Mouse (Mus musculus) stomach, embryonic 15.5 days (tissue): Measurements from ENCODE around the gene Nhlh1. TPM values are rescaled to one million over a fixed set of nuclear protein-coding genes. Genes with fewer than 3 reads are reported as not detected.

Source experiments
- ATAC-seq: fragments of 200-750 bp; cut with Nextera tagmentation; 2 replicates; pipeline ENCODE4 v1.8.0; 2017; ENCODE audit warnings: low read depth, moderate number of reproducible peaks, moderate TSS enrichment; ENCODE audit not compliant: insufficient read depth, low FRiP score
- H3K27ac ChIP-seq: fragments of 300-500 bp; sonication (generic); 2 replicates; pipeline ENCODE4 v1.5.1; 2015; ENCODE audit warnings: mild to moderate bottlenecking, inconsistent platforms
- H3K27me3 ChIP-seq: fragments of 300-500 bp; sonication (generic); replicated peaks from 2 replicates; pipeline ENCODE4 v1.6.1; 2015; ENCODE audit warnings: inconsistent platforms
- H3K36me3 ChIP-seq: fragments of 300-500 bp; sonication (generic); 2 replicates; pipeline ENCODE4 v1.6.1; 2015; ENCODE audit warnings: inconsistent platforms
- H3K4me1 ChIP-seq: fragments of 300-500 bp; sonication (generic); 2 replicates; pipeline ENCODE4 v1.6.1; 2015; ENCODE audit warnings: inconsistent platforms
- H3K4me2 ChIP-seq: fragments of 300-500 bp; sonication (generic); 2 replicates; pipeline ENCODE4 v1.6.1; 2015; ENCODE audit warnings: mild to moderate bottlenecking, inconsistent platforms
- H3K4me3 ChIP-seq: fragments of 300-500 bp; sonication (generic); replicated peaks from 2 replicates; pipeline ENCODE4 v1.5.1; 2015; ENCODE audit warnings: inconsistent platforms
- H3K9ac ChIP-seq: fragments of 300-500 bp; sonication (generic); 2 replicates; pipeline ENCODE4 v1.6.1; 2015; ENCODE audit warnings: inconsistent platforms
- H3K9me3 ChIP-seq: fragments of 300-500 bp; sonication (generic); 2 replicates; pipeline ENCODE4 v1.6.1; 2016; ENCODE audit warnings: inconsistent platforms
- WGBS: fragments of 180-500 bp; shearing (Covaris S2); methylation state at CpG from one replicate; pipeline ENCODE4 v1.1.7; 2015; 5-methylcytosine and 5-hydroxymethylcytosine counted together
- polyA plus RNA-seq: library from polyadenylated mRNA; unstranded; fragments of >200 nt; fragmentation: Nextera tagmentation; extraction: Ambion mirVana; gene quantifications from 2 replicates; pipeline ENCODE4 v1.2.1, GENCODE M21; 2015

The Nhlh1 gene
- polyA plus RNA-seq, 1 experiment from 2014 or later = not detected

DNA sequence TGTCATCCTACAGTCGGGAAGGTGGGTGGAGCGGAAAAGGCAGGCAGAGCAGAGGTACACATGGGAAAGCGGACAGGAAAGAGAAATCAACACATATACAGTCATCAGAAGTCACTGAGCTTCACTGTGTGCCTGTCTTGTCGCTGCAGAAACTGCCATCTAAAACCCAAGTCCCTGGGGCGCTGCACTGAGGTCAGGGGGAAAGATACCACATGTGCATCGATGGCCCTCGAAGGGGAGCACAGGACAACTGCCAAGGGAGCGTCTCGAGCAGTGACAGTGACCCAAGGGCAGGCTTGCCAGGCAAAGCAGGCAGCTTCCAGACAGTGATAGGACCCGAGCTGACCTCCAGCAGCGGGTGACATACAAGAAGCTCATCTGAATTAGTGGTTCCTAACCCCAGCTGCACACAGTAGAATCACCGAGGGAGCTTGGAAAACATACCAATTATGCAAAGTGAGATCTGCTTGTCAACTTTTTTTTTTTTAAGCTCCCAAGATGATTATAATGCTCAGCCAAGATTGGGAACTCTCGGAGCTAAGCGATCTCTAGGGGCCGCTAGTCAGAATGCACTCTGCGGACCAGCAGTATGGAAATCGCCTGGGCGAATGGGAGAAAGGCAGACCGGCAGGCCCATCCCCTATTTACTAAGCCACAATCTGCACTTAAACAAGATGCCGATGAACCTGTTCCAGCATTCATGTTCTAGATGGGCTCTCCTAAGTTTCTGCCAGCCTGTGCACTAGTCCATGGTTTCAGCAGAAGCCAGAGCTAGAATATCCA lies 47.1 kb downstream of the Nhlh1 start:
- 0 out of 2 replicates have a peak, but pooled peaks cover under 1% of the 10 kb centered on the region for H3K4me1 ChIP-seq
- 90% methylated on average over 20 of the region's 20 CpGs for WGBS
- no peaks in the 10 kb centered on the region for H3K27me3 ChIP-seq
- no peak for ATAC-seq
- no peak overlapping the region for H3K27ac ChIP-seq
- peaks cover 35% of the 10 kb centered on the region for H3K36me3 ChIP-seq
- H3K4me3 ChIP-seq = no peak overlapping the region
- no peaks in the 10 kb centered on the region for H3K9me3 ChIP-seq
- no peak overlapping the region for H3K9ac ChIP-seq
- no peak overlapping the region for H3K4me2 ChIP-seq

DNA sequence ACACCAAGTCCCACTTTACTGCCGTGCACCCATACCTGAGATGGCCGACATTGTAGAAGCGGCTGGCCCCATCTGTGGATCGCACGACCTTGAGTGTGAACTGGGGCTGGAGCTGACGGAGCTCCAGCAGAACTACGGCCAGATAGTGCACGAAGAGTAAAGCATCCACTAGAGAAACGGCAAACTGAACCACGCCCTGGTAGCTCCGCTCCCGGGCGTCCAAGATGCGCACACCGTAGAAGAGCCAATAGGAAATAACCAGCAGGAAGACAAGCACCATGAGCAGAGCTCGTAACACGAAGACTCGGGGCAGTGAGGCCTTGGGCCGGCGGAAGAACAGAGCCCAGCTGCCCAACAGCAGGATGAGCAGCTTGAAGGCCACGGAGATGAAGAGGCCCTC lies 48.0 kb downstream of the Nhlh1 start:
- Histone ChIP-seq H3K4me2 (no peak overlapping the region), H3K27ac (no peak overlapping the region), H3K9ac (no peak overlapping the region), H3K4me1 (no peaks in the 10 kb centered on the region), H3K36me3 (peaks cover 41% of the 10 kb centered on the region), H3K27me3 (no peaks in the 10 kb centered on the region), H3K4me3 (no peak overlapping the region), H3K9me3 (no peaks in the 10 kb centered on the region)
- ATAC-seq = no peak
- 95% methylated on average over 21 of the region's 21 CpGs for WGBS

DNA sequence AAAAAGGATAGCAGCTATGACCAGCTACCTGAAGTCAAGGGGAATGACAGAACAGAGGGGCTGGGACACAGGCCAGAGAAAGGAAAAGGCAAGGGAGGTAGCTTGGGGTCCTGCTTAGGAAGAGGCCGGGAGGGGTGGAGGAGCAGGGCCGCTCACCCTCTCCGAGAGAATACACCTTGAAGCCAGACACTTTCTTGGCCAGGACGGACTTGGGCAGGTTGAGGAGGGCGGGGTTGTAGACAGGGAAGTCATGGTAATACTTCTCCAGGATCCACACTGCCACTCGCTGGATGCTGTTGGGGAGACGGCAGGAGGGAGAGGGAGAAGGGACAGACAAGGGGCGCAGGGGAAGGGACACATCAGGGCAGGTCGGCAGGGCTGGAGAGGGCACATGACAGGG lies 49.0 kb downstream of the Nhlh1 start:
- Histone ChIP-seq H3K9ac (no peak overlapping the region), H3K4me1 (no peaks in the 10 kb centered on the region), H3K4me3 (no peak overlapping the region), H3K27me3 (no peaks in the 10 kb centered on the region), H3K9me3 (no peaks in the 10 kb centered on the region), H3K27ac (no peak overlapping the region), H3K36me3 (peaks cover 41% of the 10 kb centered on the region), H3K4me2 (no peak overlapping the region)
- no peak for ATAC-seq
- 87% methylated on average over 9 of the region's 9 CpGs for WGBS

DNA sequence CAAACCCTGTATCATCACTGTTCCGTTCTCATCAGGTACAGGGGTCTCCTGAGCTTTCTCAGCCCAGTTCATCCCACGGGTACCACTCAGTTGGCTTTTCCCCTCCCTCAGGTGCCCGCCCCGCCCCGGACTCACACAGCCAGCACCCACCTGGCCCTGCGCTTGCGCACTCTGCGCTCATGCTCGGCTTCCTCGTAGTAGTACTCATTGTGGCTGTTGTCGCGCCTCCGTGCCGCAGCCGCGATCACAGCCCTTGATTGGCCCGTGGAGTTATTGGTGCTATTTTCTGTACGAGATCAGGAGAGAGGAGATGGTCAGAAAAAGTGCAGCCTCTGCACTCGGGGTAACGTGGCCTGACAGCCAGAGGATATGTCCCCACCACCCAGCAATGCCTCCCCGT lies 49.6 kb downstream of the Nhlh1 start:
- Histone ChIP-seq H3K9me3 (no peaks in the 10 kb centered on the region), H3K4me1 (no peaks in the 10 kb centered on the region), H3K4me2 (no peak overlapping the region), H3K9ac (no peak overlapping the region), H3K36me3 (peaks cover 41% of the 10 kb centered on the region), H3K27me3 (no peaks in the 10 kb centered on the region), H3K27ac (no peak overlapping the region), H3K4me3 (no peak overlapping the region)
- ATAC-seq = no peak
- WGBS = 97% methylated on average over 21 of the region's 21 CpGs

Other genes with a start within 250 kb of the Nhlh1 start
- 2.2 and 3.2 TPM in 2 replicates for gene Cd84, start 217.9 kb downstream of the Nhlh1 start, polyA plus RNA-seq
- 0.05 TPM in 1 of 2 replicates, not detected in the other for gene Gm10521, start 161.9 kb downstream of the Nhlh1 start, polyA plus RNA-seq
- 0.45 and 1.0 TPM in 2 replicates for gene Slamf6, start 140.1 kb downstream of the Nhlh1 start, polyA plus RNA-seq
- 9.9 and 11.3 TPM in 2 replicates for gene Vangl2, start 29.1 kb downstream of the Nhlh1 start, polyA plus RNA-seq
- 190 and 220 TPM in 2 replicates for gene Copa, start 25.0 kb upstream of the Nhlh1 start, polyA plus RNA-seq
- gene Ncstn, start 25.2 kb upstream of the Nhlh1 start, polyA plus RNA-seq = 114 and 133 TPM in 2 replicates
- 112 and 132 TPM in 2 replicates for gene Pex19, start 69.2 kb upstream of the Nhlh1 start, polyA plus RNA-seq
- gene Dcaf8, start 90.5 kb upstream of the Nhlh1 start, polyA plus RNA-seq = 106 and 121 TPM in 2 replicates
- 103 and 108 TPM in 2 replicates for gene Pea15a, start 149.2 kb upstream of the Nhlh1 start, polyA plus RNA-seq
- gene Casq1, start 162.3 kb upstream of the Nhlh1 start, polyA plus RNA-seq = 16.2 and 17.4 TPM in 2 replicates
- gene Atp1a4, start 200.8 kb upstream of the Nhlh1 start, polyA plus RNA-seq = not detected in 2 replicates
- 44.8 and 45.0 TPM in 2 replicates for gene Igsf8, start 204.1 kb upstream of the Nhlh1 start, polyA plus RNA-seq
- gene Atp1a2, start 240.5 kb upstream of the Nhlh1 start, polyA plus RNA-seq = 4.2 and 4.3 TPM in 2 replicates